Mouse (Mus musculus): ENCODE data around the gene Adra2b.

- TF ChIP-seq CTCF (IDR thresholded peaks at IDR 0.05; ENCODE audit: borderline replicate concordance, extremely low read depth, insufficient read depth, insufficient read length) (no peak), POLR2A (IDR thresholded peaks at IDR 0.05; ENCODE audit: borderline replicate concordance, extremely low read depth, insufficient read depth, insufficient read length, poor library complexity, severe bottlenecking) (no peak)
These were observed 11.1 kb downstream of the Adra2b start for GRCm38 (mm10) chr2:127374131-127374530.
